Mouse (Mus musculus) CH12.LX (cell line): ENCODE results near the gene Maml2. TPM values are rescaled to one million over a fixed set of nuclear protein-coding genes. Genes with fewer than 3 reads are reported as not detected.

ENCODE experiments used
- DNase-seq: peaks from one replicate; pipeline ENCODE4 v3.0.0-alpha.2; 2013; ENCODE audit errors: extremely low read depth
- H3K27ac ChIP-seq: 2 replicates; pipeline ENCODE4 v1.5.1; 2012; ENCODE audit warnings: low read depth, mild to moderate bottlenecking, control low read depth, moderate library complexity; ENCODE audit not compliant: insufficient read depth
- H3K27me3 ChIP-seq: replicated peaks from 2 replicates; pipeline ENCODE3; 2012; ENCODE audit warnings: inconsistent platforms
- H3K36me3 ChIP-seq, 2 experiments: replicated peaks in 1 of 2; 2 replicates each; pipeline versions ENCODE3 to v1.6.1; 2012; ENCODE audit warnings: inconsistent platforms in 1 of 2, low read length in 1 of 2, mild to moderate bottlenecking in 1 of 2, mixed read lengths in 1 of 2, moderate library complexity in 1 of 2; ENCODE audit not compliant: control insufficient read depth in 1 of 2, insufficient read depth in 1 of 2
- H3K4me1 ChIP-seq, 2 experiments: 2 replicates each; pipeline ENCODE4 v1.6.1; 2012; ENCODE audit warnings: inconsistent platforms in 1 of 2, moderate library complexity in 1 of 2; ENCODE audit not compliant: insufficient read depth in 2 of 2, control insufficient read depth in 1 of 2
- H3K4me2 ChIP-seq: 2 replicates; pipeline ENCODE4 v1.6.1; 2012; ENCODE audit warnings: low read depth, mild to moderate bottlenecking, control low read depth; ENCODE audit not compliant: poor library complexity, insufficient read depth, severe bottlenecking
- H3K4me3 ChIP-seq, 3 experiments: fragments of 150-350 bp in 1 of 3; sonication (generic) in 1 of 3; replicated peaks in 1 of 3; 2 replicates each; pipeline versions ENCODE3 to v1.5.1; 2011 to 2012; ENCODE audit warnings: low read depth in 2 of 3, low read length in 2 of 3, mild to moderate bottlenecking in 2 of 3, moderate library complexity in 2 of 3, control low read depth in 1 of 3, improper control_type of control experiment in 1 of 3, inconsistent platforms in 1 of 3, mixed read lengths in 1 of 3; ENCODE audit not compliant: poor library complexity in 1 of 3
- H3K79me2 ChIP-seq: replicated peaks from 2 replicates; pipeline ENCODE4 v1.6.1; 2012; ENCODE audit warnings: mild to moderate bottlenecking, moderate library complexity; ENCODE audit not compliant: control insufficient read depth, poor library complexity, insufficient read depth, severe bottlenecking; ENCODE audit errors: extremely low read depth
- H3K9ac ChIP-seq: 2 replicates; pipeline ENCODE4 v1.6.1; 2012; ENCODE audit warnings: low read depth, mild to moderate bottlenecking, control low read depth, moderate library complexity; ENCODE audit not compliant: insufficient read depth
- H3K9me3 ChIP-seq: replicated peaks from 2 replicates; pipeline ENCODE3; 2012; ENCODE audit warnings: low read length, inconsistent platforms, mixed read lengths
- BHLHE40 ChIP-seq: IDR thresholded peaks from 2 replicates; pipeline ENCODE4 v1.6.1; 2011; ENCODE audit warnings: mild to moderate bottlenecking, low read depth, low read length, improper control_type of control experiment
- CTCF ChIP-seq, 2 experiments: IDR thresholded peaks in 1 of 2; conservative IDR thresholded peaks in 1 of 2; 2 replicates each; pipeline ENCODE4 v1.5.1; 2011 to 2012; ENCODE audit warnings: low read depth in 2 of 2, low read length in 2 of 2, improper control_type of control experiment in 1 of 2, inconsistent platforms in 1 of 2, mild to moderate bottlenecking in 1 of 2, moderate library complexity in 1 of 2
- E2F4 ChIP-seq: IDR thresholded peaks from 2 replicates; pipeline ENCODE4 v1.6.1; 2011; ENCODE audit warnings: low read depth, low read length, improper control_type of control experiment; ENCODE audit not compliant: insufficient replicate concordance
- EP300 ChIP-seq: IDR thresholded peaks from 2 replicates; pipeline ENCODE4 v1.6.1; 2011; ENCODE audit warnings: low read length, improper control_type of control experiment
- HCFC1 ChIP-seq: IDR thresholded peaks from 2 replicates; pipeline ENCODE4 v1.6.1; 2012; ENCODE audit warnings: low read depth, mild to moderate bottlenecking, inconsistent platforms, low read length, improper control_type of control experiment
- IRF4 ChIP-seq: IDR thresholded peaks from 2 replicates; pipeline ENCODE4 v1.6.1; 2014; ENCODE audit warnings: low read depth, mild to moderate bottlenecking, inconsistent platforms, low read length, improper control_type of control experiment
- JUN ChIP-seq: IDR thresholded peaks from 2 replicates; pipeline ENCODE4 v1.6.1; 2011; ENCODE audit warnings: low read depth, mild to moderate bottlenecking, low read length, improper control_type of control experiment, moderate library complexity; ENCODE audit not compliant: insufficient read depth
- JUND ChIP-seq: conservative IDR thresholded peaks from 2 replicates; pipeline ENCODE4 v1.6.1; 2011; ENCODE audit warnings: low read depth, low read length, improper control_type of control experiment
- MAX ChIP-seq: IDR thresholded peaks from 2 replicates; pipeline ENCODE4 v1.6.1; 2011; ENCODE audit warnings: low read length, improper control_type of control experiment
- MAZ ChIP-seq: IDR thresholded peaks from 2 replicates; pipeline ENCODE4 v1.6.1; 2012; ENCODE audit warnings: low read depth, mild to moderate bottlenecking, inconsistent platforms, low read length, improper control_type of control experiment, moderate library complexity
- MEF2A ChIP-seq: IDR thresholded peaks from 2 replicates; pipeline ENCODE4 v1.6.1; 2014; ENCODE audit warnings: low read depth, mild to moderate bottlenecking, inconsistent platforms, low read length, improper control_type of control experiment, borderline replicate concordance
- MXI1 ChIP-seq: IDR thresholded peaks from 2 replicates; pipeline ENCODE4 v1.6.1; 2011; ENCODE audit warnings: mild to moderate bottlenecking, low read depth, low read length, improper control_type of control experiment
- MYC ChIP-seq: IDR thresholded peaks from 2 replicates; pipeline ENCODE4 v1.6.1; 2011; ENCODE audit warnings: low read depth, mild to moderate bottlenecking, improper control_type of control experiment, low read length
- NELFE ChIP-seq: IDR thresholded peaks from 2 replicates; pipeline ENCODE4 v1.6.1; 2011; ENCODE audit warnings: low read depth, low read length, improper control_type of control experiment
- PAX5 ChIP-seq: IDR thresholded peaks from 2 replicates; pipeline ENCODE4 v1.6.1; 2012; ENCODE audit warnings: low read length, inconsistent platforms, mixed read lengths
- POLR2A ChIP-seq: IDR thresholded peaks from 2 replicates; pipeline ENCODE4 v1.6.1; 2011; ENCODE audit warnings: low read depth, mild to moderate bottlenecking, improper control_type of control experiment, low read length
- POLR2AphosphoS2 ChIP-seq: IDR thresholded peaks from 2 replicates; pipeline ENCODE4 v1.6.1; 2011; ENCODE audit warnings: low read depth, low read length, improper control_type of control experiment
- RCOR1 ChIP-seq: conservative IDR thresholded peaks from 2 replicates; pipeline ENCODE4 v1.6.1; 2012; ENCODE audit warnings: low read depth, mild to moderate bottlenecking, inconsistent platforms, low read length, improper control_type of control experiment
- SMC3 ChIP-seq: IDR thresholded peaks from 2 replicates; pipeline ENCODE4 v1.6.1; 2011; ENCODE audit warnings: low read depth, low read length, improper control_type of control experiment
- TCF12 ChIP-seq: IDR thresholded peaks from 2 replicates; pipeline ENCODE4 v1.6.1; 2014; ENCODE audit warnings: low read depth, mild to moderate bottlenecking, inconsistent platforms, low read length, improper control_type of control experiment
- USF1 ChIP-seq: IDR thresholded peaks from 2 replicates; pipeline ENCODE4 v1.6.1; 2014; ENCODE audit warnings: low read depth, mild to moderate bottlenecking, inconsistent platforms, low read length, improper control_type of control experiment
- ZC3H11A ChIP-seq: IDR thresholded peaks from 2 replicates; pipeline ENCODE4 v1.6.1; 2012; ENCODE audit warnings: low read depth, mild to moderate bottlenecking, inconsistent platforms, low read length, improper control_type of control experiment
- ZNF384 ChIP-seq: IDR thresholded peaks from 2 replicates; pipeline ENCODE4 v1.6.1; 2012; ENCODE audit warnings: low read depth, low read length, improper control_type of control experiment, inconsistent platforms
- dilution Hi-C: fragments of 300-500 bp; cut with MboI; formaldehyde crosslinking; loops from 2 replicates; pipeline ENCODE4 v1.14.3; 2020; ENCODE audit warnings: low sequenced_read_pairs; ENCODE audit not compliant: extremely low pct_unique_long_range_greater_than_20kb, extremely low pct_ligation_motif_present
- in situ Hi-C: fragments of 300-500 bp; cut with MboI; formaldehyde crosslinking; loops from 3 replicates; pipeline ENCODE4 v1.14.3; 2019; ENCODE audit warnings: low sequenced_read_pairs, low pct_ligation_motif_present, low pct_unique_long_range_greater_than_20kb, mixed read lengths
- polyA plus RNA-seq: library from polyadenylated mRNA; unstranded; fragments of >175 nt; gene quantifications from 2 replicates; pipeline ENCODE4 v1.2.1, GENCODE M21; 2012; ENCODE audit warnings: low read depth; ENCODE audit not compliant: insufficient read length
- total RNA-seq, 2 experiments: library from RNA; depleted of rRNA; stranded (reverse); fragments of 300-350 nt in 1 of 2; fragments of >200 nt in 1 of 2; gene quantifications; 2 replicates each; pipeline ENCODE4 v1.2.3; 2012 to 2014

The Maml2 gene
- total and polyA plus RNA-seq, 3 experiments: 5.9 to 9.1 (median 5.9) TPM

DNA sequence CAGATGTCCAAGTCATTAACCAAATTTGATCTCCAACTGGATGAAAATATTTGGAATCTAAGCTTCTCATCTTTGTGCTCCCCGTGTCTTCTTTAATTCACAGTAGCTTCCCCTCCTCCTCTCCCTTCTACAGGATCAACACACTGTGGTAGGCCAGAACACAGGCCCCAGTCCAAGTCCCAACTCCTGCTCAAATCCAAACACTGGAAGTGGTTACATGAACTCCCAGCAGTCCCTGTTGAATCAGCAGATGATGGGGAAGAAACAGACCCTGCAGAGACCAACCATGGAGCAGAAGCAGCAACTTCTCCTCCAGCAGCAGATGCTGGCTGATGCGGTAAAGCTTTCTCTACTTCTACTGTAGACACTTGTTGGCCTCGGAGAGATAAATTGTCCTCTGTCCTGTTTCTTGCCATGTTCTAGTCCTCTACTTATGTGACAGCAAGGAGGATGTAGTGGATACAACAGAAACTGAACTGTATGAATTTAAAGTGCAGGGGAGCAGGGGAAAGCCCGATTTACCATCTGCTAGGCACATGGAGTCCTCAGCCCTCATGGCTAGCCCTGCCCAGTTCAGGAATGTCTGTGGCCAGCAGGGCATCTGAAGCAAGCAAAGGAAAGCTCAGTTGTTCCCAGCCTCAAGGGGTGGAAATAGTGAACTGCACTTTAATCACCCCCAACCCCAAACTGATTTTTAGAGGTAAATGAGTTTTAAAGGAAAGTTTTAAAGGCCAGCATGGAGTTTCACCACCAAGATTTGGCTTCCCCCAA lies 399.5 kb downstream of the Maml2 start:
- no peak for TF ChIP-seq ZNF384
- no peak for TF ChIP-seq RCOR1
- no peak for TF ChIP-seq JUN
- no peak for TF ChIP-seq EP300
- TF ChIP-seq E2F4: no peak
- no peak for TF ChIP-seq SMC3
- no peak for TF ChIP-seq CTCF (conservative IDR thresholded peaks at IDR 0.05 in 1 of 2, IDR thresholded peaks at IDR 0.05 in 1 of 2; ENCODE audit: low read depth in 2 of 2, low read length in 2 of 2)

DNA sequence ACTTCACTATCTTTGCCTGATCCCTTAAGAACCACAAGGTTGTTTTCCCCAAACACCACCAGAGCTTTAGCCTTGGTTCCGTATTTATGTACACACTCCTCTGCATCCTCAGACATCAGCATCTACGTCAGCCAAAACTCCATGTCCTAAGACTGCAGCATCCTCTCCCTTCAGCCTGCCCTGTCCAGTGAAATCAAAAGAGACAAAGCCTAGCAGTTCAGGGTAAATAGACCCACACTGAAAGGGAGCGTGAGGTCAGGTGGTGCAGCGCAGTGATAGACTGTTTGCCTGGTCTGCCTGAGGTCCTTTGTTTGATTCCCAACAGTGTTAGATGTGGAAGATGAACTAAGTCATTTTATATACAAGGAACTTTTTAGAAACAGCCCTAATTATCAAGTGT lies 400.1 kb downstream of the Maml2 start:
- no peaks in the 10 kb centered on the region for H3K27me3 ChIP-seq
- H3K79me2 ChIP-seq: no peaks in the 10 kb centered on the region
- no peak overlapping the region for H3K4me3 ChIP-seq
- DNase-seq: no peak
- no peak overlapping the region for H3K4me2 ChIP-seq
- H3K27ac ChIP-seq: no peak overlapping the region
- no peaks in the 10 kb centered on the region for H3K9me3 ChIP-seq
- peaks cover 2 to 12% of the 10 kb centered on the region in 2 experiments for H3K36me3 ChIP-seq
- in situ Hi-C loops: no loop called here
- peaks cover 7 to 27% of the 10 kb centered on the region in 2 experiments; a peak in 3 of 4 replicates for H3K4me1 ChIP-seq
- TF ChIP-seq PAX5 (no peak), NELFE (no peak), E2F4 (no peak), USF1 (no peak), HCFC1 (no peak)
- TF ChIP-seq, all 38 proteins: peak for 0
- no peak overlapping the region for H3K9ac ChIP-seq
- dilution Hi-C loops: no loop called here

More for the DNA sequence above, 399.5 kb downstream of the Maml2 start:
- Histone ChIP-seq H3K9ac (no peak overlapping the region), H3K4me1 (peaks cover 7 to 21% of the 10 kb centered on the region in 2 experiments; a peak in 3 of 4 replicates), H3K27ac (no peak overlapping the region), H3K79me2 (no peaks in the 10 kb centered on the region), H3K36me3 (peaks cover 2 to 12% of the 10 kb centered on the region in 2 experiments), H3K4me2 (no peak overlapping the region), H3K27me3 (no peaks in the 10 kb centered on the region), H3K9me3 (no peaks in the 10 kb centered on the region), H3K4me3 (no peak overlapping the region)
- no peak for DNase-seq
- in situ Hi-C loops (no loop called here), dilution Hi-C loops (no loop called here)

DNA sequence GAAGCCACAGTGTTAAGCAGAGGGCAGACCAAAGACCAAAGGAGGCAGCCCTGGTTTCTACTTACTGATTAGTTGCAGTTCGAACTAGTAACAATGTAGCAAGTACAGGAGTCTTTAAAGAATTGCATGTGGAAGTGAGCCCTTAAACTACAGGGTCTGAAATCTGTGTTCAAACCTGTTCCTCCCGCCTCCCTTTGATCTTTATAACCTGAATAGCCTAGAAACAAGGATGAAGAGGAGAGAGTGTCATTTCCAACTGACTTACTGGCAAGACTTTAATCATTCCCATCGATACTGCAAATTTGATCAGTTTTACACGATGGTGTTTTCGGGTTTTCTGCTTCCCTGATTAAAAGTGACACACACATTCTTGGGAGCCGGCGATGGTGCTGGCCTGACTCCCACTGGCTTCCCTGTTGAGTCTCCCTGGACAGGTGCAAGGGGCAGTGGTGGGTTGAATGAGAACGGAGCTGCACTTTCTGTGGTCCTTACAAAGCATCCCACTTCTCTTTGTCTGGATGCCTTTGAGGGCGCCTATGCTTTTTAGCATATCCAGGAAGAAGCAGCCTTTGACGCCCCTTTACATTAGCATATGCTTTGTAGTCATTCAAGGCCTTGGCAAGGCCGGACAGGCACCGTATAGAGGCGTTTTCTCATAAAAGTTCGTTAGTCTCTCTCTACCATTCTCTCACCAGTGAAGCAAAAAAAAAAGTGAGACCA lies 401.5 kb downstream of the Maml2 start:
- Histone ChIP-seq H3K27me3 (no peaks in the 10 kb centered on the region), H3K9me3 (no peaks in the 10 kb centered on the region), H3K4me1 (peaks cover 11 to 40% of the 10 kb centered on the region in 2 experiments; a peak in 3 of 4 replicates), H3K27ac (no peak overlapping the region), H3K4me2 (no peak overlapping the region), H3K36me3 (peaks cover 9 to 22% of the 10 kb centered on the region in 2 experiments), H3K9ac (no peak overlapping the region), H3K79me2 (no peaks in the 10 kb centered on the region), H3K4me3 (no peak overlapping the region)
- no peak for DNase-seq
- in situ Hi-C loops: no loop called here
- dilution Hi-C loops: no loop called here
- TF ChIP-seq MYC (no peak), JUND (no peak), IRF4 (no peak), ZC3H11A (no peak), MEF2A (no peak), POLR2AphosphoS2 (no peak), BHLHE40 (no peak), MAX (no peak), SMC3 (no peak), TCF12 (no peak), EP300 (no peak), PAX5 (no peak), E2F4 (no peak), MAZ (no peak), POLR2A (no peak), ZNF384 (no peak), MXI1 (no peak)
- TF ChIP-seq, all 38 proteins: peak for 0
